Comparison of ENCODE assay signal across 9 mouse cellular contexts in genomic region chr17:68273954-68274353, GRCm38 (mm10). TPM values are rescaled to one million over a fixed set of nuclear protein-coding genes. Genes with fewer than 3 reads are reported as not detected.
A peak's percentile ranks its signal among the peaks of the same experiment; 100 is the strongest.
DNase-seq lines count a peak whose midpoint lies in the region; ATAC-seq and TF ChIP-seq lines count a peak whose summit lies in the region.
"Had no signal": no experiment of that assay in that cellular context is flagged by ENCODE, and none has a peak within 500 bp of the region (broad histone marks: within the 10 kb centered on the region; RNA-seq: fewer than 3 reads in every experiment).

No protein-coding gene starts in this region.

- WGBS in forebrain, postnatal 0 days, result 13% methylated on average over 14 of the region's 14 CpGs
- WGBS in liver, embryonic 16.5 days (ENCODE audit: insufficient replicate concordance), result 20% methylated on average over 14 of the region's 14 CpGs

- peak overlapping the region; percentile 63 for H3K9ac ChIP-seq in forebrain, postnatal 0 days
- no peak overlapping the region for H3K9ac ChIP-seq in liver, embryonic 16.5 days (ENCODE audit: low read depth, low read length)

- DNase-seq in gastrocnemius, adult 2 months, result no peak
- no peak for DNase-seq in gastrocnemius, postnatal 14 days
- DNase-seq in forebrain, postnatal 0 days, result peak; percentile 16
- DNase-seq in thymus, postnatal 25 days, result no peak
- DNase-seq in left cerebral cortex, postnatal 36 days (ENCODE audit: low spot score in 2 of 2), result no peak
- DNase-seq in thymus, postnatal 14 days, result no peak

- peaks cover 52% of the 10 kb centered on the region for H3K27me3 ChIP-seq in E14TG2a.4 (ENCODE audit: insufficient read depth, low read length)
- H3K27me3 ChIP-seq in forebrain, postnatal 0 days (ENCODE audit: insufficient read depth, low read length), result no peaks in the 10 kb centered on the region; the same call in 1 of the 2 replicates
- peaks cover 13% of the 10 kb centered on the region for H3K27me3 ChIP-seq in liver, embryonic 16.5 days (ENCODE audit: control insufficient read depth, insufficient read depth, low read depth, low read length)

- no peak for TF ChIP-seq CTCF in gastrocnemius, adult 2 months (IDR thresholded peaks at IDR 0.05)
- TF ChIP-seq CTCF in E14TG2a.4 (conservative IDR thresholded peaks at IDR 0.05; ENCODE audit: low read length), result no peak
- TF ChIP-seq CTCF in forebrain, postnatal 0 days (IDR thresholded peaks at IDR 0.05; ENCODE audit: low read depth), result no peak

- H3K9me3 ChIP-seq in E14TG2a.4 (ENCODE audit: low read length), result no peaks in the 10 kb centered on the region
- no peaks in the 10 kb centered on the region for H3K9me3 ChIP-seq in forebrain, postnatal 0 days (ENCODE audit: low read length)
- H3K9me3 ChIP-seq in liver, embryonic 16.5 days (replicated peaks; ENCODE audit: control insufficient read depth, low read length), result no peaks in the 10 kb centered on the region

- no peak overlapping the region for H3K27ac ChIP-seq in gastrocnemius, adult 2 months
- H3K27ac ChIP-seq in forebrain, postnatal 0 days (ENCODE audit: low read depth, low read length), result no peak overlapping the region
- H3K27ac ChIP-seq in liver, embryonic 16.5 days (ENCODE audit: low read length), result no peak overlapping the region

- intact Hi-C loops in gastrocnemius, adult 2 months (cut with DNase I), result no loop called here
- intact Hi-C loops in gastrocnemius, postnatal 14 days (cut with DNase I; ENCODE audit: low total_unique reads), result no loop called here
- intact Hi-C loops in left cerebral cortex, postnatal 36 days (cut with DNase I), result no loop called here

- no peaks in the 10 kb centered on the region for H3K36me3 ChIP-seq in E14TG2a.4 (ENCODE audit: insufficient read depth, low read length)
- H3K36me3 ChIP-seq in forebrain, postnatal 0 days (ENCODE audit: insufficient read depth), result no peaks in the 10 kb centered on the region
- no peaks in the 10 kb centered on the region for H3K36me3 ChIP-seq in liver, embryonic 16.5 days (ENCODE audit: control insufficient read depth, insufficient read depth)

- peaks cover 4% of the 10 kb centered on the region; the same call in 1 of the 2 replicates for H3K4me1 ChIP-seq in E14TG2a.4 (replicated peaks; ENCODE audit: low read depth, low read length)
- peaks cover 5% of the 10 kb centered on the region; the same call in 1 of the 2 replicates for H3K4me1 ChIP-seq in forebrain, postnatal 0 days (ENCODE audit: insufficient read depth)
- H3K4me1 ChIP-seq in liver, embryonic 16.5 days (ENCODE audit: control insufficient read depth, low read depth, low read length), result no peaks in the 10 kb centered on the region

- peak overlapping the region; percentile 48 for H3K4me3 ChIP-seq in gastrocnemius, adult 2 months
- peak overlapping the region; percentile 76 for H3K4me3 ChIP-seq in E14TG2a.4 (replicated peaks; ENCODE audit: low read length)
- peak overlapping the region; percentile 57 for H3K4me3 ChIP-seq in forebrain, postnatal 0 days (ENCODE audit: low read depth, low read length)
- H3K4me3 ChIP-seq in liver, embryonic 16.5 days (ENCODE audit: low read depth, low read length), result peak overlapping the region; percentile 15; the same call in 1 of the 2 replicates
- H3K4me3 ChIP-seq: myocyte had no signal

- peak; percentile 25; the same call in 1 of the 2 replicates for ATAC-seq in forebrain, postnatal 0 days
- ATAC-seq in liver, embryonic 16.5 days (ENCODE audit: low read depth), result no peak

- H3K4me2 ChIP-seq in forebrain, postnatal 0 days (ENCODE audit: low read depth), result peak overlapping the region; percentile 95
- H3K4me2 ChIP-seq in liver, embryonic 16.5 days (ENCODE audit: low read depth, low read length), result peak overlapping the region; percentile 49

RNA-seq across cellular contexts. Expression of gene L3mbtl4, which starts 0.4 kb away (rescaled TPM):
- total RNA-seq in gastrocnemius, adult 2 months (2021), result under 1 TPM in 1 of 2 experiments, not detected in 1; 0.10 TPM
- total RNA-seq in gastrocnemius, postnatal 14 days (2021), result not detected
- total RNA-seq in forebrain, postnatal 0 days (2014; rRNA removed), result 6.2 and 6.5 TPM in 2 replicates
- 3.4 and 4.3 TPM in 2 replicates for polyA plus RNA-seq in forebrain, postnatal 0 days (2015; fragmentation: Nextera tagmentation; extraction: Ambion mirVana)
- not detected in 2 replicates for polyA plus RNA-seq in liver, embryonic 16.5 days (2015; fragmentation: Nextera tagmentation; extraction: Ambion mirVana)
- 1 to 10 TPM; 1.6 to 3.6 TPM for total RNA-seq in left cerebral cortex, postnatal 36 days (2021)
- polyA plus RNA-seq: myocyte had no signal

Comparison
In these comparisons a context has a peak if more than half of its experiments do, and no peak if none do; other contexts are left out.
1. H3K4me3 ChIP-seq: peak in every context shown above with its lines; median percentile 76 in E14TG2a.4; 57 in forebrain, postnatal 0 days; 48 in gastrocnemius, adult 2 months; 15 in liver, embryonic 16.5 days.